Comparison of ENCODE assay signal across 19 mouse cellular contexts in the genomic region with DNA sequence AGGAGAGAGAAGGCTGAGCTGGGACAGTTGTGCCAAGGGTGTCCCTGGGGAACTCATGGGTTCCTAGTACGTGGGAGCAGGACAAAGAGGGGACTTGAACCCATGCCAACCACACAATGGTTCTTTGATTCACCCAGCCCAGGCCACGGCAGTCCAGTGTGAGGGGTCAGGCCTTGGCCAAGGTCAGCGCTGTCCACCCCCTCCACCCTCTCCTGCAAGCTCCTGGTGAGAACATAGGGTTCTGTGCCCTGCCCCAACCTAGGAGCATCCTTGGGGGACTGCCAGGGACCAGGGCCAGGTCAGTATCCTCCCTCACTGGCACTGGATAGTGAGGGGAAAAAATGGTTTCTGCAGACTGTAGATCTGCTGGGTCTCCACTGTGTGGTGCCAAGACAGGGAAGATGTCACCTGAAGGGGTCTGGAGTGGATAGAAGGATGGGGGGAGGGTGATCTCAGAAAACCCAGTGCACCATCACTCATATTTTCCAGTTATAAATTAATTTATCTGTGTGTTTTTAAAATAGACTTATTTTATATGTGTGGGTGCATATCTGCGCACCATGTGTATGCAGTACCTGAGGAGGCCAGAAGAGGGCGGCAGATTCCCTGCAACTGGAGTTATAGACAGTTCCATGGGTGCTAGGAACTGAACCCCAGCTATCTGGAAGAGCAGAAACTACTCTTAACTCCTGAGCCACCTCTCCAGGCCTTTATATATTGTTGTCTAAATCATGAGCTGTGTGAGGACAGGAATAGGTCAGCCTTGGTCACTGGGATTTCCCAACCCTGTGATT. TPM values are rescaled to one million over a fixed set of nuclear protein-coding genes. Genes with fewer than 3 reads are reported as not detected.
A peak's percentile ranks its signal among the peaks of the same experiment; 100 is the strongest.
DNase-seq lines count a peak whose midpoint lies in the region; TF ChIP-seq lines count a peak whose summit lies in the region.
"Had no signal": no experiment of that assay in that cellular context is flagged by ENCODE, and none has a peak within 500 bp of the region (broad histone marks: within the 10 kb centered on the region; RNA-seq: fewer than 3 reads in every experiment).

No protein-coding gene starts in this region.

- no peak for TF ChIP-seq POLR2A in MEL (IDR thresholded peaks at IDR 0.05; ENCODE audit: control insufficient read depth in 1 of 2, insufficient read depth in 1 of 2, low read depth in 1 of 2, low read length in 2 of 2, poor library complexity in 1 of 2)

- H3K36me3 ChIP-seq in E14TG2a.4 (ENCODE audit: insufficient read depth, low read length) (no peaks in the 10 kb centered on the region), MEL (ENCODE audit: control insufficient read depth in 1 of 2, insufficient read depth in 2 of 2, low read length in 2 of 2) (no peaks in the 10 kb centered on the region)
- H3K36me3 ChIP-seq in splenic B cell, adult 2 months (ENCODE audit: control insufficient read depth, insufficient read depth, low read length, poor library complexity, severe bottlenecking) = no peaks in the 10 kb centered on the region
- H3K36me3 ChIP-seq: heart, embryonic 10.5 days; liver, embryonic 13.5 days; midbrain, embryonic 12.5 days had no signal

- H3K27me3 ChIP-seq in E14TG2a.4 (ENCODE audit: insufficient read depth, low read length) = peaks cover 47% of the 10 kb centered on the region
- H3K27me3 ChIP-seq in MEL (ENCODE audit: control insufficient read depth in 1 of 2, insufficient read depth in 2 of 2, low read length in 2 of 2) = no peaks in the 10 kb centered on the region
- no peaks in the 10 kb centered on the region for H3K27me3 ChIP-seq in splenic B cell, adult 2 months (ENCODE audit: control insufficient read depth, insufficient read depth, low read length, poor library complexity, severe bottlenecking)

- no peaks in the 10 kb centered on the region for H3K79me2 ChIP-seq in MEL (ENCODE audit: control insufficient read depth, insufficient read depth, low read length, poor library complexity)

- H3K9ac ChIP-seq in MEL (ENCODE audit: control insufficient read depth, low read depth, low read length, poor library complexity, severe bottlenecking) = no peak overlapping the region
- H3K9ac ChIP-seq: liver, embryonic 13.5 days; midbrain, embryonic 12.5 days had no signal

- H3K9me3 ChIP-seq in E14TG2a.4 (ENCODE audit: low read length) (no peaks in the 10 kb centered on the region), MEL (replicated peaks; ENCODE audit: insufficient read depth, low read length) (no peaks in the 10 kb centered on the region)
- H3K9me3 ChIP-seq: heart, embryonic 10.5 days; liver, embryonic 13.5 days had no signal

- H3K27ac ChIP-seq in layer of hippocampus, adult 2 months = no peak overlapping the region
- no peak overlapping the region for H3K27ac ChIP-seq in MEL (ENCODE audit: control insufficient read depth, low read depth, low read length)
- H3K27ac ChIP-seq: heart, embryonic 10.5 days; liver, embryonic 13.5 days; midbrain, embryonic 12.5 days had no signal

- no peak for TF ChIP-seq EP300 in MEL (IDR thresholded peaks at IDR 0.05; ENCODE audit: low read depth in 1 of 2, low read length in 2 of 2)

- TF ChIP-seq CTCF in layer of hippocampus, adult 2 months (conservative IDR thresholded peaks at IDR 0.05) = peak; percentile 66
- peak; percentile 84 for TF ChIP-seq CTCF in E14TG2a.4 (conservative IDR thresholded peaks at IDR 0.05; ENCODE audit: low read length)
- TF ChIP-seq CTCF in MEL (IDR thresholded peaks at IDR 0.05 in 2 of 3, conservative IDR thresholded peaks at IDR 0.05 in 1 of 3; ENCODE audit: control insufficient read depth in 1 of 3, insufficient read depth in 1 of 3, low read depth in 2 of 3, low read length in 3 of 3, poor library complexity in 1 of 3, severe bottlenecking in 1 of 3) = peak; percentile 64 to 70 (median 65)

- no peak overlapping the region for H3K4me3 ChIP-seq in layer of hippocampus, adult 2 months
- H3K4me3 ChIP-seq in E14TG2a.4 (replicated peaks; ENCODE audit: low read length) (no peak overlapping the region), MEL (ENCODE audit: control insufficient read depth in 1 of 2, insufficient read depth in 1 of 2, low read depth in 2 of 2, low read length in 2 of 2) (no peak overlapping the region)
- H3K4me3 ChIP-seq: heart, embryonic 10.5 days; liver, embryonic 13.5 days; midbrain, embryonic 12.5 days had no signal

- H3K4me1 ChIP-seq in E14TG2a.4 (replicated peaks; ENCODE audit: low read depth, low read length) (peaks cover 64% of the 10 kb centered on the region), MEL (ENCODE audit: control insufficient read depth in 1 of 2, insufficient read depth in 2 of 2, low read length in 2 of 2) (no peaks in the 10 kb centered on the region)

- peak; percentile 30 for TF ChIP-seq RAD21 in MEL (IDR thresholded peaks at IDR 0.05; ENCODE audit: low read depth, low read length)

- DNase-seq in layer of hippocampus, adult 2 months (ENCODE audit: low spot score in 2 of 2) = no peak
- DNase-seq in layer of hippocampus, postnatal 25 days (ENCODE audit: extremely low spot score in 1 of 2, low spot score in 1 of 2) = no peak
- DNase-seq in MEL (ENCODE audit: low read depth, low spot score) = peak; percentile 65
- DNase-seq in splenic B cell, adult 2 months (ENCODE audit: low read depth, low spot score) = peak; percentile 38
- DNase-seq in right cerebral cortex, adult 18-20 months = no peak
- no peak for DNase-seq in spleen, adult 12 weeks (ENCODE audit: low spot score)
- DNase-seq: adrenal gland, postnatal 10 days; cerebellum, postnatal 25 days; gastrocnemius, postnatal 10 days; heart, postnatal 4 days; layer of hippocampus, adult 9-11 months; liver, embryonic 13.5 days; lung, postnatal 36 days had no signal

TF ChIP-seq in MEL, 35 proteins besides CTCF, POLR2A, EP300 and RAD21:
- TF ChIP-seq MAX (IDR thresholded peaks at IDR 0.05; ENCODE audit: low read length) (no peak), MEF2A (IDR thresholded peaks at IDR 0.05; ENCODE audit: extremely low read depth, insufficient replicate concordance, low read depth, low read length, poor library complexity, severe bottlenecking) (no peak), NELFE (IDR thresholded peaks at IDR 0.05; ENCODE audit: low read depth, low read length) (no peak), MXI1 (IDR thresholded peaks at IDR 0.05; ENCODE audit: low read depth, low read length) (no peak), BHLHE40 (IDR thresholded peaks at IDR 0.05; ENCODE audit: borderline replicate concordance, low read depth, low read length) (no peak), SMC3 (IDR thresholded peaks at IDR 0.05; ENCODE audit: low read depth, low read length) (peak; percentile 49), TBP (IDR thresholded peaks at IDR 0.05; ENCODE audit: low read depth, low read length) (no peak)

RNA-seq across cellular contexts. Expression of a gene that starts 2.4 kb away (rescaled TPM):
- total RNA-seq in layer of hippocampus, adult 2 months (2021) = 1 to 10 TPM; 2.5 to 2.7 TPM
- total RNA-seq in layer of hippocampus, postnatal 25 days (2021) = 1 to 10 TPM; 1.2 to 2.1 TPM
- 2.2 and 4.3 TPM in 2 replicates for total RNA-seq in MEL (2012; rRNA removed)
- 1 to 10 TPM in 1 of 2 experiments, not detected in 1; 7.1 TPM for polyA plus RNA-seq in MEL (2012; ENCODE audit: insufficient read depth in 1 of 2, insufficient read length in 2 of 2, low read depth in 1 of 2, low replicate concordance in 2 of 2, missing spikeins in 1 of 2)

RNA-seq across cellular contexts. Expression of a gene that starts 7.9 kb away (rescaled TPM):
- total RNA-seq in layer of hippocampus, adult 2 months (2021) = 10 to 100 TPM; 85.0 to 88.3 TPM
- 10 to 100 TPM; 82.7 to 92.9 TPM for total RNA-seq in layer of hippocampus, postnatal 25 days (2021)
- 78.8 and 84.8 TPM in 2 replicates for total RNA-seq in MEL (2012; rRNA removed)
- polyA plus RNA-seq in MEL (2012; ENCODE audit: insufficient read depth in 1 of 2, insufficient read length in 2 of 2, low read depth in 1 of 2, low replicate concordance in 2 of 2, missing spikeins in 1 of 2) = 100 to 1,000 TPM; 174 to 184 TPM

RNA-seq across cellular contexts. Expression of a gene that starts 16.1 kb away (rescaled TPM):
- under 1 TPM; 0.26 to 0.37 TPM for total RNA-seq in layer of hippocampus, adult 2 months (2021)
- under 1 TPM; 0.30 to 0.33 TPM for total RNA-seq in layer of hippocampus, postnatal 25 days (2021)
- total RNA-seq in MEL (2012; rRNA removed) = 0.39 and 0.50 TPM in 2 replicates
- under 1 TPM in 1 of 2 experiments, not detected in 1; 0.70 TPM for polyA plus RNA-seq in MEL (2012; ENCODE audit: insufficient read depth in 1 of 2, insufficient read length in 2 of 2, low read depth in 1 of 2, low replicate concordance in 2 of 2, missing spikeins in 1 of 2)
- total RNA-seq: heart, postnatal 4 days had no signal
- polyA plus RNA-seq: CD4-positive, CD25-positive, alpha-beta regulatory T cell, adult 4 months; embryonic facial prominence, embryonic 11.5 days; heart, embryonic 10.5 days; kidney, embryonic 16.5 days had no signal

RNA-seq across cellular contexts. Expression of a gene that starts 18.7 kb away (rescaled TPM):
- total RNA-seq in layer of hippocampus, adult 2 months (2021) = 100 to 1,000 TPM; 275 to 277 TPM
- 100 to 1,000 TPM; 307 to 325 TPM for total RNA-seq in layer of hippocampus, postnatal 25 days (2021)
- 4.8 TPM in 2 replicates for total RNA-seq in MEL (2012; rRNA removed)
- polyA plus RNA-seq in MEL (2012; ENCODE audit: insufficient read depth in 1 of 2, insufficient read length in 2 of 2, low read depth in 1 of 2, low replicate concordance in 2 of 2, missing spikeins in 1 of 2) = 10 to 100 TPM in 1 of 2 experiments, not detected in 1; 15.5 TPM

RNA-seq across cellular contexts. Expression of a gene that starts 19.8 kb away (rescaled TPM):
- 1 to 10 TPM; 1.9 to 2.8 TPM for total RNA-seq in layer of hippocampus, adult 2 months (2021)
- total RNA-seq in layer of hippocampus, postnatal 25 days (2021) = 1 to 10 TPM; 1.0 to 1.5 TPM
- total RNA-seq in MEL (2012; rRNA removed) = 0.15 and 0.33 TPM in 2 replicates
- under 1 TPM in 1 of 2 experiments, not detected in 1; 0.33 TPM for polyA plus RNA-seq in MEL (2012; ENCODE audit: insufficient read depth in 1 of 2, insufficient read length in 2 of 2, low read depth in 1 of 2, low replicate concordance in 2 of 2, missing spikeins in 1 of 2)
- total RNA-seq: adrenal gland, postnatal 10 days; gastrocnemius, postnatal 10 days; heart, postnatal 4 days had no signal
- polyA plus RNA-seq: CD4-positive, CD25-positive, alpha-beta regulatory T cell, adult 4 months; liver, embryonic 13.5 days had no signal

Comparison
In these comparisons a context has a peak if more than half of its experiments do, and no peak if none do; other contexts are left out.
1. DNase-seq: peak in MEL (single experiment) and splenic B cell, adult 2 months (single experiment); none in layer of hippocampus, adult 2 months (0 of 2), layer of hippocampus, postnatal 25 days (0 of 2), right cerebral cortex, adult 18-20 months (single experiment) and spleen, adult 12 weeks (single experiment).
2. Peak in every context shown above with its lines, with median percentiles within 50 percentile points of each other: CTCF ChIP-seq.